Mouse (Mus musculus): ENCODE measurements around the gene C2. TPM values are rescaled to one million over a fixed set of nuclear protein-coding genes. Genes with fewer than 3 reads are reported as not detected.
A peak's percentile ranks its signal among the peaks of the same experiment; 100 is the strongest.

Gene C2
- polyA plus RNA-seq, 1 experiment from 2014 or later, result 0.86 TPM

- 82% methylated on average over 3 of the region's 3 CpGs for WGBS
- Histone ChIP-seq H3K27me3 (ENCODE audit: control insufficient read depth, insufficient read depth, low read length) (no peaks in the 10 kb centered on the region), H3K4me1 (ENCODE audit: control insufficient read depth, insufficient read depth, low read length) (peaks cover 6% of the 10 kb centered on the region; the same call in 1 of the 2 replicates), H3K27ac (ENCODE audit: low read depth, low read length) (no peak overlapping the region), H3K9ac (ENCODE audit: low read length) (no peak overlapping the region), H3K36me3 (ENCODE audit: control insufficient read depth, insufficient read depth, low read length) (peaks cover 3% of the 10 kb centered on the region), H3K4me3 (ENCODE audit: low read depth, low read length) (no peak overlapping the region), H3K9me3 (ENCODE audit: control insufficient read depth, low read length) (no peaks in the 10 kb centered on the region), H3K4me2 (ENCODE audit: low read depth) (no peak overlapping the region)
- ATAC-seq (ENCODE audit: insufficient read depth, low FRiP score, low TSS enrichment), result no peak
- DNase-seq (ENCODE audit: low spot score), result no peak
Measured at GRCm38 (mm10) chr17:34854761-34855160, 43.3 kb downstream of the C2 start.

GRCm38 (mm10) chr17:34853511-34853910 lies 44.6 kb downstream of the C2 start:
- no peak for DNase-seq (ENCODE audit: low spot score)
- Histone ChIP-seq H3K4me2 (ENCODE audit: low read depth) (no peak overlapping the region), H3K27me3 (ENCODE audit: control insufficient read depth, insufficient read depth, low read length) (no peaks in the 10 kb centered on the region), H3K9ac (ENCODE audit: low read length) (no peak overlapping the region), H3K4me3 (ENCODE audit: low read depth, low read length) (no peak overlapping the region), H3K36me3 (ENCODE audit: control insufficient read depth, insufficient read depth, low read length) (peaks cover 3% of the 10 kb centered on the region), H3K27ac (ENCODE audit: low read depth, low read length) (no peak overlapping the region), H3K9me3 (ENCODE audit: control insufficient read depth, low read length) (no peaks in the 10 kb centered on the region), H3K4me1 (ENCODE audit: control insufficient read depth, insufficient read depth, low read length) (peaks cover 9% of the 10 kb centered on the region)
- WGBS, result 76% methylated on average over 8 of the region's 8 CpGs
- ATAC-seq (ENCODE audit: insufficient read depth, low FRiP score, low TSS enrichment), result no peak

GRCm38 (mm10) chr17:34850517-34851125 lies 47.4 kb downstream of the C2 start:
- Histone ChIP-seq H3K4me1 (ENCODE audit: control insufficient read depth, insufficient read depth, low read length) (peaks cover 9% of the 10 kb centered on the region), H3K27ac (ENCODE audit: low read depth, low read length) (no peak overlapping the region), H3K4me2 (ENCODE audit: low read depth) (peak overlapping the region; percentile 71), H3K9ac (ENCODE audit: low read length) (peak overlapping the region; percentile 76), H3K9me3 (ENCODE audit: control insufficient read depth, low read length) (no peaks in the 10 kb centered on the region), H3K27me3 (ENCODE audit: control insufficient read depth, insufficient read depth, low read length) (no peaks in the 10 kb centered on the region), H3K4me3 (ENCODE audit: low read depth, low read length) (peak overlapping the region; percentile 68), H3K36me3 (ENCODE audit: control insufficient read depth, insufficient read depth, low read length) (peaks cover 9% of the 10 kb centered on the region)
- WGBS, result 1% methylated on average over 25 of the region's 25 CpGs
- ATAC-seq (ENCODE audit: insufficient read depth, low FRiP score, low TSS enrichment) (no peak), DNase-seq (ENCODE audit: low spot score) (no peak)

- no peaks in the 10 kb centered on the region for H3K9me3 ChIP-seq (ENCODE audit: control insufficient read depth, low read length)
- H3K9ac ChIP-seq (ENCODE audit: low read length), result peak within 1 kb of the TSS; percentile 76
- 1% methylated on average over 64 of the region's 65 CpGs for WGBS
- DNase-seq (ENCODE audit: low spot score), result peak; percentile 99
- H3K27me3 ChIP-seq (ENCODE audit: control insufficient read depth, insufficient read depth, low read length), result no peaks in the 10 kb centered on the region
- peak within 1 kb of the TSS; percentile 86 for H3K4me2 ChIP-seq (ENCODE audit: low read depth)
- no peak within 1 kb of the TSS for H3K27ac ChIP-seq (ENCODE audit: low read depth, low read length)
- peaks cover 9% of the 10 kb centered on the region for H3K4me1 ChIP-seq (ENCODE audit: control insufficient read depth, insufficient read depth, low read length)
- peak within 1 kb of the TSS; percentile 68 for H3K4me3 ChIP-seq (ENCODE audit: low read depth, low read length)
- peaks cover 9% of the 10 kb centered on the region for H3K36me3 ChIP-seq (ENCODE audit: control insufficient read depth, insufficient read depth, low read length)
- ATAC-seq (ENCODE audit: insufficient read depth, low FRiP score, low TSS enrichment), result peak; percentile 97
Measured at GRCm38 (mm10) chr17:34849722-34850516, 48.1 kb downstream of the C2 start, which contains the start of the genes Skiv2l and Nelfe. TSS of gene Skiv2l (minus strand) at chr17:34850210. TSS of gene Nelfe (plus strand) at chr17:34850391.

- Histone ChIP-seq H3K9me3 (ENCODE audit: control insufficient read depth, low read length) (no peaks in the 10 kb centered on the region), H3K27me3 (ENCODE audit: control insufficient read depth, insufficient read depth, low read length) (no peaks in the 10 kb centered on the region), H3K4me2 (ENCODE audit: low read depth) (no peak overlapping the region), H3K36me3 (ENCODE audit: control insufficient read depth, insufficient read depth, low read length) (peaks cover 10% of the 10 kb centered on the region), H3K4me3 (ENCODE audit: low read depth, low read length) (no peak overlapping the region), H3K9ac (ENCODE audit: low read length) (no peak overlapping the region), H3K27ac (ENCODE audit: low read depth, low read length) (no peak overlapping the region), H3K4me1 (ENCODE audit: control insufficient read depth, insufficient read depth, low read length) (peaks cover 9% of the 10 kb centered on the region)
- ATAC-seq (ENCODE audit: insufficient read depth, low FRiP score, low TSS enrichment), result no peak
- WGBS, result 93% methylated on average over 7 of the region's 7 CpGs
- DNase-seq (ENCODE audit: low spot score), result no peak
Measured at GRCm38 (mm10) chr17:34847615-34848014, 50.5 kb downstream of the C2 start.

GRCm38 (mm10) chr17:34847192-34847591 lies 50.9 kb downstream of the C2 start:
- Histone ChIP-seq H3K9ac (ENCODE audit: low read length) (no peak overlapping the region), H3K27me3 (ENCODE audit: control insufficient read depth, insufficient read depth, low read length) (no peaks in the 10 kb centered on the region), H3K27ac (ENCODE audit: low read depth, low read length) (no peak overlapping the region), H3K4me1 (ENCODE audit: control insufficient read depth, insufficient read depth, low read length) (peaks cover 9% of the 10 kb centered on the region), H3K4me3 (ENCODE audit: low read depth, low read length) (no peak overlapping the region), H3K36me3 (ENCODE audit: control insufficient read depth, insufficient read depth, low read length) (peaks cover 12% of the 10 kb centered on the region), H3K4me2 (ENCODE audit: low read depth) (no peak overlapping the region), H3K9me3 (ENCODE audit: control insufficient read depth, low read length) (no peaks in the 10 kb centered on the region)
- WGBS, result 90% methylated on average over 6 of the region's 6 CpGs
- ATAC-seq (ENCODE audit: insufficient read depth, low FRiP score, low TSS enrichment) (no peak), DNase-seq (ENCODE audit: low spot score) (no peak)

GRCm38 (mm10) chr17:34844884-34845283 lies 53.2 kb downstream of the C2 start:
- Histone ChIP-seq H3K9me3 (ENCODE audit: control insufficient read depth, low read length) (no peaks in the 10 kb centered on the region), H3K9ac (ENCODE audit: low read length) (no peak overlapping the region), H3K4me2 (ENCODE audit: low read depth) (no peak overlapping the region), H3K27ac (ENCODE audit: low read depth, low read length) (no peak overlapping the region), H3K27me3 (ENCODE audit: control insufficient read depth, insufficient read depth, low read length) (no peaks in the 10 kb centered on the region), H3K4me1 (ENCODE audit: control insufficient read depth, insufficient read depth, low read length) (peaks cover 4% of the 10 kb centered on the region), H3K36me3 (ENCODE audit: control insufficient read depth, insufficient read depth, low read length) (peaks cover 19% of the 10 kb centered on the region), H3K4me3 (ENCODE audit: low read depth, low read length) (no peak overlapping the region)
- WGBS, result 94% methylated on average over 13 of the region's 13 CpGs
- DNase-seq (ENCODE audit: low spot score) (no peak), ATAC-seq (ENCODE audit: insufficient read depth, low FRiP score, low TSS enrichment) (no peak)

- no peak overlapping the region for H3K4me2 ChIP-seq (ENCODE audit: low read depth)
- peaks cover 18% of the 10 kb centered on the region for H3K36me3 ChIP-seq (ENCODE audit: control insufficient read depth, insufficient read depth, low read length)
- no peak overlapping the region for H3K9ac ChIP-seq (ENCODE audit: low read length)
- no peak overlapping the region for H3K27ac ChIP-seq (ENCODE audit: low read depth, low read length)
- DNase-seq (ENCODE audit: low spot score) (peak; percentile 2), ATAC-seq (ENCODE audit: insufficient read depth, low FRiP score, low TSS enrichment) (no peak)
- H3K4me3 ChIP-seq (ENCODE audit: low read depth, low read length), result no peak overlapping the region
- H3K4me1 ChIP-seq (ENCODE audit: control insufficient read depth, insufficient read depth, low read length), result peaks cover 19% of the 10 kb centered on the region
- H3K9me3 ChIP-seq (ENCODE audit: control insufficient read depth, low read length), result no peaks in the 10 kb centered on the region
- H3K27me3 ChIP-seq (ENCODE audit: control insufficient read depth, insufficient read depth, low read length), result no peaks in the 10 kb centered on the region
- 89% methylated on average over 6 of the region's 6 CpGs for WGBS
Measured at GRCm38 (mm10) chr17:34840736-34841307, 57.2 kb downstream of the C2 start.

All from neural tube, embryonic 11.5 days (tissue).